ENCODE assay signal across 9 mouse cellular contexts in the genomic region with DNA sequence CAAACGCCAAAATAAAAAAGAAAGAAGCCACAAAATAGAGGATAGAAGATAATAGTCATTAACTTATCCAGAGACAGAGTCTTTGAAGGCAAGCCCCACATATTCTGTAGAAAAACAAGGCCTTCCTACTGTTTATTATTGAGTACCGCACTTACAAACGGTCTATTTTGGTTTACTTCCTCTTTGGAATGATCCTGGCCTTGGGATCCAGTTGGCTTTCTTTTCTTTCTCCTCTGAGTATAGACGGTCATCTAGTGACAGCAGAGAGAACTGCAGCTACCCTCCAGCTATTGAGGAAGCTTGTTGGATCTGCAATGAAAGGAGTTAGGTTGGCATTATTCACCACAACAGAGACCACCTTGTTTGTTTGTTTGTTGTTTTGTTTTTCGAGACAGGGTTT. TPM values are rescaled to one million over a fixed set of nuclear protein-coding genes. Genes with fewer than 3 reads are reported as not detected.
DNase-seq lines count a peak whose midpoint lies in the region; ATAC-seq and TF ChIP-seq lines count a peak whose summit lies in the region.
"Had no signal": no experiment of that assay in that cellular context is flagged by ENCODE, and none has a peak within 500 bp of the region (broad histone marks: within the 10 kb centered on the region; RNA-seq: fewer than 3 reads in every experiment).

No protein-coding gene starts in this region.

- no peak overlapping the region for H3K27ac ChIP-seq in hindbrain, embryonic 14.5 days
- H3K27ac ChIP-seq in forebrain, embryonic 12.5 days: no peak overlapping the region

- 31% methylated on average over 5 of the region's 5 CpGs for WGBS in hindbrain, embryonic 14.5 days
- WGBS in forebrain, embryonic 12.5 days: 34% methylated on average over 5 of the region's 5 CpGs

- no peak overlapping the region for H3K9ac ChIP-seq in hindbrain, embryonic 14.5 days
- H3K9ac ChIP-seq in forebrain, embryonic 12.5 days: no peak overlapping the region

- DNase-seq in ovary, adult 18-20 months (ENCODE audit: low spot score): peak; percentile 19
- no peak for DNase-seq in ovary, postnatal 10 days (ENCODE audit: low spot score)
- DNase-seq in brain, embryonic 14.5 days (ENCODE audit: low read depth): peak; percentile 77
- DNase-seq in forelimb bud, embryonic 11.5 days (ENCODE audit: low read depth, low spot score): peak; percentile 52
- peak; percentile 76 for DNase-seq in hindbrain, embryonic 14.5 days (ENCODE audit: low spot score)
- peak; percentile 50 to 61 for DNase-seq in layer of hippocampus, postnatal 10 days (ENCODE audit: low spot score in 2 of 2)
- peak; percentile 50 for DNase-seq in mesoderm, embryonic 11.5 days (ENCODE audit: low read depth, low spot score)

- peak; percentile 71; the same call in 1 of the 2 replicates for TF ChIP-seq CTCF in brain, embryonic 14.5 days (IDR thresholded peaks at IDR 0.05; ENCODE audit: borderline replicate concordance, extremely low read depth, insufficient read depth, insufficient read length)

- H3K4me3 ChIP-seq in hindbrain, embryonic 14.5 days (replicated peaks; ENCODE audit: low read length): no peak overlapping the region
- H3K4me3 ChIP-seq in forebrain, embryonic 12.5 days (replicated peaks): no peak overlapping the region
- H3K4me3 ChIP-seq: erythroblast, embryonic 14.5 days had no signal

- 0 out of 2 replicates have a peak overlapping the region, but pooled peaks have one; percentile 2 for H3K4me2 ChIP-seq in hindbrain, embryonic 14.5 days (replicated peaks)
- no peak overlapping the region for H3K4me2 ChIP-seq in forebrain, embryonic 12.5 days

- H3K36me3 ChIP-seq in hindbrain, embryonic 14.5 days (replicated peaks; ENCODE audit: control insufficient read depth, insufficient read depth): no peaks in the 10 kb centered on the region
- no peaks in the 10 kb centered on the region for H3K36me3 ChIP-seq in forebrain, embryonic 12.5 days (replicated peaks)

- no peaks in the 10 kb centered on the region for H3K4me1 ChIP-seq in hindbrain, embryonic 14.5 days (replicated peaks; ENCODE audit: control insufficient read depth, insufficient read depth, low read length)
- no peaks in the 10 kb centered on the region for H3K4me1 ChIP-seq in forebrain, embryonic 12.5 days

- no peak for ATAC-seq in hindbrain, embryonic 14.5 days (ENCODE audit: low FRiP score)
- no peak for ATAC-seq in forebrain, embryonic 12.5 days (ENCODE audit: low FRiP score)

- no peaks in the 10 kb centered on the region for H3K27me3 ChIP-seq in hindbrain, embryonic 14.5 days (ENCODE audit: control insufficient read depth, insufficient read depth, low read length)
- H3K27me3 ChIP-seq in forebrain, embryonic 12.5 days: no peaks in the 10 kb centered on the region

- no peak for TF ChIP-seq POLR2A in brain, embryonic 14.5 days (IDR thresholded peaks at IDR 0.05; ENCODE audit: borderline replicate concordance, extremely low read depth, insufficient read depth, insufficient read length, poor library complexity, severe bottlenecking)

- H3K9me3 ChIP-seq in hindbrain, embryonic 14.5 days (ENCODE audit: control insufficient read depth, low read length): no peaks in the 10 kb centered on the region
- H3K9me3 ChIP-seq in forebrain, embryonic 12.5 days: no peaks in the 10 kb centered on the region

RNA-seq across cellular contexts. Expression of gene Ap4e1, which starts 11.8 kb away (rescaled TPM):
- polyA plus RNA-seq in brain, embryonic 14.5 days (2012; rRNA removed): 9.0 and 12.4 TPM in 2 replicates
- 10.2 and 11.4 TPM in 2 replicates for polyA plus RNA-seq in hindbrain, embryonic 14.5 days (2014; fragmentation: Nextera tagmentation; extraction: Ambion mirVana)
- total RNA-seq in layer of hippocampus, postnatal 10 days (2021): 10 to 100 TPM; 16.7 to 16.8 TPM
- polyA plus RNA-seq in forebrain, embryonic 12.5 days (2016; fragmentation: Nextera tagmentation; extraction: Ambion mirVana): 12.1 and 15.0 TPM in 2 replicates
